Mouse (Mus musculus) embryonic stem cell, embryonic (primary cell): ENCODE data around the gene 5730596B20Rik.

ENCODE experiments used
- CTCF ChIA-PET, 4 experiments: fragments of 300-600 bp in 2 of 4; fragments of 350-600 bp in 2 of 4; sonication (Branson Sonifier 250); formaldehyde crosslinking; loops; one replicate each; lab custom pipeline; 2022; ENCODE audit warnings: inconsistent platforms in 2 of 4; lab: Charles Lee
- POLR2A ChIA-PET, 4 experiments: fragments of 300-600 bp in 2 of 4; fragments of 350-600 bp in 2 of 4; sonication (Branson Sonifier 250); formaldehyde crosslinking; loops; one replicate each; lab custom pipeline; 2022; ENCODE audit warnings: antibody characterized with exemption in 4 of 4, inconsistent platforms in 1 of 4; lab: Charles Lee

Gene 5730596B20Rik

GRCm38 (mm10) chr6:52179690-52180089 lies 2.4 kb downstream of the 5730596B20Rik start:
- ChIA-PET POLR2A (interaction anchor here in 2 of 4 experiments (0.7 to 9.7 kb wide), 3 partner anchors 12 to 19 kb away, joined by 3 to 75 read pairs (median 17); partner anchors contain the start of genes Hoxa1 (in 1 of the 2) and Hoxa4 (in 1 of the 2)), CTCF (no interaction called here)

GRCm38 (mm10) chr6:52180213-52180710 lies 3.0 kb downstream of the 5730596B20Rik start:
- CTCF ChIA-PET, result no interaction called here

GRCm38 (mm10) chr6:52180726-52181125 lies 3.4 kb downstream of the 5730596B20Rik start:
- ChIA-PET CTCF (no interaction called here), POLR2A (interaction anchor here in 1 of 4 experiments (0.7 kb wide), 1 partner anchor 21 kb away, joined by 3 read pairs; no protein-coding TSS in a partner anchor)

More at GRCm38 (mm10) chr6:52180213-52180710, 3.0 kb downstream of the 5730596B20Rik start:
- POLR2A ChIA-PET, result interaction anchor here in 1 of 4 experiments (9.7 kb wide), 1 partner anchor 20 kb away, joined by 75 read pairs; the partner anchor contains the start of gene Hoxa1

- ChIA-PET POLR2A (interaction anchor here in 1 of 4 experiments (1.5 kb wide), 1 partner anchor 43 kb away, joined by 4 read pairs; no protein-coding TSS in a partner anchor), CTCF (no interaction called here)
These were observed 4.7 kb downstream of the 5730596B20Rik start for GRCm38 (mm10) chr6:52182030-52182429.

GRCm38 (mm10) chr6:52182793-52183192 lies 5.5 kb downstream of the 5730596B20Rik start:
- CTCF ChIA-PET, result interaction anchor here in 1 of 4 experiments (0.7 kb wide), 1 partner anchor 16 kb away, joined by 3 read pairs; no protein-coding TSS in a partner anchor
- POLR2A ChIA-PET, result interaction anchor here in 1 of 4 experiments (0.6 to 3.1 kb wide), 3 partner anchors 9 to 42 kb away, joined by 4 to 18 read pairs (median 4); no protein-coding TSS in a partner anchor

GRCm38 (mm10) chr6:52183311-52184080 lies 6.2 kb downstream of the 5730596B20Rik start:
- POLR2A ChIA-PET, result interaction anchor here in 1 of 4 experiments (0.6 to 3.1 kb wide), 4 partner anchors 9 to 26 kb away, joined by 3 to 18 read pairs (median 4); no protein-coding TSS in a partner anchor
- CTCF ChIA-PET, result interaction anchor here in 3 of 4 experiments (0.6 to 1.1 kb wide), 3 partner anchors 57 to 674 kb away, joined by 3 read pairs; partner anchors contain the start of gene Hoxa10 (in 1 of the 3)

- POLR2A ChIA-PET, result interaction anchor here in 2 of 4 experiments (0.8 to 3.1 kb wide), 3 partner anchors 11 to 833 kb away, joined by 4 to 18 read pairs (median 4); no protein-coding TSS in a partner anchor
- CTCF ChIA-PET, result interaction anchor here in 1 of 4 experiments (0.5 kb wide), 1 partner anchor 17 kb away, joined by 3 read pairs; no protein-coding TSS in a partner anchor
These were observed 7.4 kb downstream of the 5730596B20Rik start for GRCm38 (mm10) chr6:52184668-52185067.

- CTCF ChIA-PET, result interaction anchor here in 1 of 4 experiments (0.7 kb wide), 1 partner anchor 137 kb away, joined by 3 read pairs; no protein-coding TSS in a partner anchor
- POLR2A ChIA-PET, result interaction anchor here in 2 of 4 experiments (0.8 to 3.1 kb wide), 3 partner anchors 11 to 833 kb away, joined by 4 to 18 read pairs (median 4); no protein-coding TSS in a partner anchor
These were observed 7.9 kb downstream of the 5730596B20Rik start for GRCm38 (mm10) chr6:52185222-52185621.

GRCm38 (mm10) chr6:52185834-52186233 lies 8.5 kb downstream of the 5730596B20Rik start:
- ChIA-PET CTCF (interaction anchor here in 1 of 4 experiments (0.7 kb wide), 1 partner anchor 137 kb away, joined by 3 read pairs; no protein-coding TSS in a partner anchor), POLR2A (no interaction called here)

GRCm38 (mm10) chr6:52186500-52186899 lies 9.2 kb downstream of the 5730596B20Rik start:
- ChIA-PET POLR2A (no interaction called here), CTCF (no interaction called here)

GRCm38 (mm10) chr6:52189172-52189591 lies 11.9 kb downstream of the 5730596B20Rik start:
- POLR2A ChIA-PET, result interaction anchor here in 1 of 4 experiments (0.8 to 1.1 kb wide), 3 partner anchors 9 to 798 kb away, joined by 3 to 4 read pairs (median 3); no protein-coding TSS in a partner anchor
- CTCF ChIA-PET, result interaction anchor here in 2 of 4 experiments (0.5 to 1.4 kb wide), 2 partner anchors 23 to 540 kb away, joined by 3 read pairs; no protein-coding TSS in a partner anchor

GRCm38 (mm10) chr6:52189909-52190308 lies 12.6 kb downstream of the 5730596B20Rik start:
- ChIA-PET POLR2A (interaction anchor here in 1 of 4 experiments (1.1 to 3.4 kb wide), 3 partner anchors 8 to 12 kb away, joined by 3 to 17 read pairs (median 5); partner anchors contain the start of gene 5730596B20Rik), CTCF (interaction anchor here in 2 of 4 experiments (0.5 to 1.4 kb wide), 2 partner anchors 22 to 541 kb away, joined by 3 read pairs; no protein-coding TSS in a partner anchor)

GRCm38 (mm10) chr6:52190410-52190809 lies 13.1 kb downstream of the 5730596B20Rik start:
- ChIA-PET CTCF (interaction anchor here in 1 of 4 experiments (1.4 kb wide), 1 partner anchor 21 kb away, joined by 3 read pairs; no protein-coding TSS in a partner anchor), POLR2A (interaction anchor here in 1 of 4 experiments (1.3 to 3.4 kb wide), 2 partner anchors 11 to 12 kb away, joined by 5 to 17 read pairs; partner anchors contain the start of gene 5730596B20Rik)

GRCm38 (mm10) chr6:52190906-52191810 lies 13.9 kb downstream of the 5730596B20Rik start, which contains the start of gene Hoxa4:
Gene Hoxa4 (minus strand): TSS chr6:52191753.
- ChIA-PET CTCF (interaction anchor here in 2 of 4 experiments (0.6 to 1.5 kb wide), 2 partner anchors 20 to 62 kb away, joined by 3 to 5 read pairs; no protein-coding TSS in a partner anchor), POLR2A (interaction anchor here in 3 of 4 experiments (0.5 to 3.4 kb wide), 11 partner anchors 10 to 264 kb away, joined by 3 to 17 read pairs (median 5); partner anchors contain the start of genes 5730596B20Rik (in 1 of the 3) and Hoxa1 (in 1 of the 3))

GRCm38 (mm10) chr6:52191860-52192550 lies 14.7 kb downstream of the 5730596B20Rik start:
- ChIA-PET POLR2A (interaction anchor here in 3 of 4 experiments (0.5 to 3.4 kb wide), 12 partner anchors 8 to 186 kb away, joined by 3 to 17 read pairs (median 3); partner anchors contain the start of genes 5730596B20Rik (in 1 of the 3), Hoxa1 (in 1 of the 3) and Skap2 (in 1 of the 3)), CTCF (interaction anchor here in 2 of 4 experiments (0.6 to 1.5 kb wide), 3 partner anchors 12 to 315 kb away, joined by 3 to 5 read pairs (median 3); partner anchors contain the start of gene Hoxa5 (in 1 of the 2))

- ChIA-PET POLR2A (interaction anchor here in 1 of 4 experiments (1.4 kb wide), 1 partner anchor 11 kb away, joined by 3 read pairs; no protein-coding TSS in a partner anchor), CTCF (interaction anchor here in 1 of 4 experiments (1.3 to 1.4 kb wide), 2 partner anchors 9 to 17 kb away, joined by 3 to 4 read pairs; partner anchors contain the start of gene Hoxa5)
These were observed 17.4 kb downstream of the 5730596B20Rik start for GRCm38 (mm10) chr6:52194690-52195089.
